Mouse (Mus musculus) spleen, adult 2 months (tissue): Measurements from ENCODE around the gene Rars. TPM values are rescaled to one million over a fixed set of nuclear protein-coding genes. Genes with fewer than 3 reads are reported as not detected.
"Not testable (repeated sequence)": the region's sequence is repeated elsewhere in the genome, so short reads cannot be mapped to it uniquely, and the experiment has no call there.

Experiments used
- DNase-seq, 2 experiments: peaks; one replicate each; pipeline versions ENCODE4 v3.0.0 to v3.0.0-alpha.2; 2012 to 2021; ENCODE audit warnings: low spot score in 2 of 2, low read depth in 1 of 2
- H3K27ac ChIP-seq: fragments of 200-500 bp; 2 replicates; pipeline ENCODE4 v1.5.1; 2012; ENCODE audit warnings: low read length, inconsistent platforms; ENCODE audit not compliant: insufficient read depth
- H3K27me3 ChIP-seq: fragments of 200-500 bp; 2 replicates; pipeline ENCODE4 v1.6.1; 2012; ENCODE audit warnings: mild to moderate bottlenecking, moderate library complexity, low read length, inconsistent platforms; ENCODE audit not compliant: control insufficient read depth, insufficient read depth
- H3K36me3 ChIP-seq: fragments of 200-500 bp; 2 replicates; pipeline ENCODE4 v1.6.1; 2012; ENCODE audit warnings: mild to moderate bottlenecking, low read length, inconsistent platforms; ENCODE audit not compliant: control insufficient read depth, insufficient read depth
- H3K4me1 ChIP-seq: fragments of 200-500 bp; 2 replicates; pipeline ENCODE4 v1.6.1; 2011; ENCODE audit warnings: inconsistent platforms; ENCODE audit not compliant: control insufficient read depth, insufficient read depth, insufficient read length
- H3K4me3 ChIP-seq: fragments of 200-500 bp; 2 replicates; pipeline ENCODE4 v1.5.1; 2011; ENCODE audit warnings: mild to moderate bottlenecking, inconsistent platforms; ENCODE audit not compliant: insufficient read depth, insufficient read length; ENCODE audit errors: extremely low read depth
- CTCF ChIP-seq: fragments of 200-500 bp; IDR thresholded peaks from 2 replicates; pipeline ENCODE4 v1.5.1; 2011; ENCODE audit warnings: mild to moderate bottlenecking, inconsistent platforms; ENCODE audit not compliant: insufficient read depth, insufficient read length, insufficient replicate concordance; ENCODE audit errors: extremely low read depth
- POLR2A ChIP-seq: fragments of 200-500 bp; IDR thresholded peaks from 2 replicates; pipeline ENCODE4 v1.6.1; 2011; ENCODE audit warnings: low read depth, low read length, inconsistent platforms
- WGBS: fragments of 180-500 bp; shearing (Covaris S2); methylation state at CpG from one replicate; pipeline ENCODE4 v1.1.7; 2018; 5-methylcytosine and 5-hydroxymethylcytosine counted together
- polyA plus RNA-seq: library from polyadenylated mRNA; depleted of rRNA; stranded (reverse); fragments of >200 nt; gene quantifications from 2 replicates; pipeline ENCODE4 v1.2.3, GENCODE M21; 2012

The Rars gene
- polyA plus RNA-seq, 1 experiment = 6.8 TPM

GRCm38 (mm10) chr11:35798874-35799273 lies 35.4 kb downstream of the Rars start, which contains the start of gene Fbll1:
Fbll1 (minus strand) TSS chr11:35798884.
- peak in 1 of 2 experiments; percentile 3 for DNase-seq
- peaks cover 16% of the 10 kb centered on the region for H3K27me3 ChIP-seq
- H3K4me1 ChIP-seq = no peaks in the 10 kb centered on the region; the same call in none of the 2 replicates
- H3K36me3 ChIP-seq = no peaks in the 10 kb centered on the region
- TF ChIP-seq POLR2A (no peak), CTCF (no peak)
- H3K27ac ChIP-seq = no peak within 1 kb of the TSS
- H3K4me3 ChIP-seq = peak within 1 kb of the TSS; percentile 5; the same call in 1 of the 2 replicates
- 20% methylated on average over 11 of the region's 11 CpGs for WGBS

DNA sequence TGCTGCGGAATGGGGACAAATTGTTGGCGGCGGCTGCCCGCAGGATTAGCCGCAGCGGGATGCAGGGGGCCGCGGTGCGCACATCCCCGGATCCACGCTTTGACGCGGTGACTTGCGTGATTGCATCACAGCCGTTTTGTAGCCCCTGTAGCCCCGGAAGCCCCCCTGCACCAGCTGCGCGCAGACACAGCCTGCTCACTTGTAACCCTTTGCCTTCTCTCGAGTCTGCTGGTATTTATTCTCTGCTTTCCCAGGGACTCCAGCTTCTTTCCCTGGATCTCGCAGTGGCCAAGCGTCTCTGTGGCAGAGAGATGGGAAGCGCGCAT lies 35.8 kb downstream of the Rars start:
- Histone ChIP-seq H3K27ac (no peak overlapping the region), H3K36me3 (no peaks in the 10 kb centered on the region), H3K4me3 (peak overlapping the region; percentile 5; the same call in 1 of the 2 replicates), H3K4me1 (no peaks in the 10 kb centered on the region; the same call in none of the 2 replicates), H3K27me3 (peaks cover 16% of the 10 kb centered on the region)
- WGBS = 4% methylated on average over 23 of the region's 23 CpGs
- TF ChIP-seq POLR2A (no peak), CTCF (no peak)
- no peak for DNase-seq

- H3K36me3 ChIP-seq = no peaks in the 10 kb centered on the region
- 8% methylated on average over 69 of the region's 86 CpGs for WGBS
- no peaks in the 10 kb centered on the region; the same call in none of the 2 replicates for H3K4me1 ChIP-seq
- H3K4me3 ChIP-seq = peak overlapping the region; percentile 5; the same call in 1 of the 2 replicates
- no peak overlapping the region for H3K27ac ChIP-seq
- TF ChIP-seq CTCF = no peak
- TF ChIP-seq POLR2A = no peak
- DNase-seq = no peak
- H3K27me3 ChIP-seq = peaks cover 16% of the 10 kb centered on the region
Measured at GRCm38 (mm10) chr11:35797751-35798494, 36.4 kb downstream of the Rars start.

DNA sequence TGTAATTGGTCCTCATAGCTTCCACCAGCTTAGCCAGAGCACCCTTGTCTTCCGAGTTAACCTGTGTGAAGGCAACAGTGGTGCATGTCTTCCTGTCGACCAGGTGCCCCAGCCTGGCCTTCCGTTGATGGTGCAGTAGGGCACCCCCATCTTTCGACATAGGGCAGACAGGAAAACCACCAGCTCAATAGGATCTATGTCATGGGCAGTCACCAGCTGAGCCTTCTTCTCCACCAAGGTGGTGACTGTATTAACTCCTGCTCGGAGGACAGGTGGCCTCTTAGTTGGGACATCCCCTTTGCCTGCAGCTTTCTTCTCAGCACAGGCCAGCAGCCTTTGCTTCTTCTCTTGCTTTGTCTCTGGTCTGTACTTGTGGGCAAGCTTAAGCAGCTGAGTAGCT lies 41.5 kb downstream of the Rars start:
- WGBS = 52% methylated on average over 5 of the region's 5 CpGs
- not testable (repeated sequence) for H3K4me3 ChIP-seq, H3K27ac ChIP-seq, H3K36me3 ChIP-seq, DNase-seq, H3K27me3 ChIP-seq, H3K4me1 ChIP-seq

GRCm38 (mm10) chr11:35788443-35788842 lies 45.9 kb downstream of the Rars start:
- TF ChIP-seq POLR2A = no peak
- TF ChIP-seq CTCF = no peak
- WGBS = 83% methylated on average over 2 of the region's 2 CpGs
- no peaks in the 10 kb centered on the region for H3K27me3 ChIP-seq

DNA sequence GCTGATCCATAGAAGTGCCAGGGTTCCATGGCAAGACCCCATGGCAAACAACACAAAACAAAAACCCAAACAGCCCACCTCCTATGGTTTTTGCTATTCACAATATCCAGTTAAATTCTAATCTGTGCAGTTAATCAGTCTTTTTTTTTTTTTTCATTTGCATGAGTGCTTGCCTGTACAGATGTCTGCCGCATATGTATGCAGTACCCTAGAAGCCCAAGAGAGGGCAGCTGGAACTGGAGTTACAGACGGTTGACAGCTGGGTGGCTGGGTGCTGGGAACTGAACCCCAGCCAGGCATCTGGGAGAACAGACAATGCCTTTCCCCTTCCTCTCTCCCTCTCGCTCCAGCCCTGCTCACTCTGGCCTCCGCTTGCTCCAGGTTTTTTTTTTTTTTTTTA lies 49.8 kb downstream of the Rars start:
- H3K4me1 ChIP-seq = no peaks in the 10 kb centered on the region
- peaks cover 26% of the 10 kb centered on the region for H3K36me3 ChIP-seq
- 90% methylated on average over 4 of the region's 4 CpGs for WGBS
- no peak for DNase-seq
- H3K27me3 ChIP-seq = no peaks in the 10 kb centered on the region
- H3K4me3 ChIP-seq = no peak overlapping the region
- no peak overlapping the region for H3K27ac ChIP-seq
- TF ChIP-seq POLR2A = no peak
- TF ChIP-seq CTCF = no peak

More at GRCm38 (mm10) chr11:35788443-35788842, 45.9 kb downstream of the Rars start:
- Histone ChIP-seq H3K4me3 (no peak overlapping the region), H3K4me1 (no peaks in the 10 kb centered on the region), H3K36me3 (peaks cover 16% of the 10 kb centered on the region), H3K27ac (no peak overlapping the region)
- no peak for DNase-seq

DNA sequence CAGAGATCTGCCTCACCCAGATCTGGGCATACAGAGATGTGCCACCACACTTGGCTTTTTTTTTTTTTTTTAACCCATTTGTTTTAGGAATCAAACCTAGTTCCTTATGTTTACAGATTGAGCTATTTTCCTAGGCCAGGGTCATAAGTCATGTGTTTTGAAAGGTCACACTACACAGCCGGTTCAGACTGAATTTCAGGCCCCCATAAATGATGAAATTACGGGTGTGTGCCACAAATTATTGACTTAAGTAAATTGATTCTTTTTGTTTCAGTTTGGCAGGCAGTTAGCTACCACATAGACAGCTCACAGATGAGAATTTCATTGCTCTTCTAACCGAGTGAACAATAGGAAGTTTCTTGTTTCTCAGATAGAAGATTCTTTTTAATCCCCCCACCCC lies 50.3 kb downstream of the Rars start:
- TF ChIP-seq CTCF (no peak), POLR2A (no peak)
- no peaks in the 10 kb centered on the region for H3K4me1 ChIP-seq
- peaks cover 26% of the 10 kb centered on the region for H3K36me3 ChIP-seq
- WGBS = 95% methylated on average over 3 of the region's 3 CpGs
- H3K4me3 ChIP-seq = no peak overlapping the region
- DNase-seq = no peak
- H3K27ac ChIP-seq = no peak overlapping the region
- no peaks in the 10 kb centered on the region for H3K27me3 ChIP-seq
